Mouse (Mus musculus): Measurements from ENCODE around the gene Hnrnpl. TPM values are rescaled to one million over a fixed set of nuclear protein-coding genes. Genes with fewer than 3 reads are reported as not detected.

Hnrnpl gene
- total RNA-seq (2012; rRNA removed) (296 and 342 TPM in 2 replicates), total RNA-seq (2014; rRNA removed) (365 and 371 TPM in 2 replicates), polyA plus RNA-seq (2012; ENCODE audit: insufficient read length, low read depth) (640 and 645 TPM in 2 replicates)

DNA sequence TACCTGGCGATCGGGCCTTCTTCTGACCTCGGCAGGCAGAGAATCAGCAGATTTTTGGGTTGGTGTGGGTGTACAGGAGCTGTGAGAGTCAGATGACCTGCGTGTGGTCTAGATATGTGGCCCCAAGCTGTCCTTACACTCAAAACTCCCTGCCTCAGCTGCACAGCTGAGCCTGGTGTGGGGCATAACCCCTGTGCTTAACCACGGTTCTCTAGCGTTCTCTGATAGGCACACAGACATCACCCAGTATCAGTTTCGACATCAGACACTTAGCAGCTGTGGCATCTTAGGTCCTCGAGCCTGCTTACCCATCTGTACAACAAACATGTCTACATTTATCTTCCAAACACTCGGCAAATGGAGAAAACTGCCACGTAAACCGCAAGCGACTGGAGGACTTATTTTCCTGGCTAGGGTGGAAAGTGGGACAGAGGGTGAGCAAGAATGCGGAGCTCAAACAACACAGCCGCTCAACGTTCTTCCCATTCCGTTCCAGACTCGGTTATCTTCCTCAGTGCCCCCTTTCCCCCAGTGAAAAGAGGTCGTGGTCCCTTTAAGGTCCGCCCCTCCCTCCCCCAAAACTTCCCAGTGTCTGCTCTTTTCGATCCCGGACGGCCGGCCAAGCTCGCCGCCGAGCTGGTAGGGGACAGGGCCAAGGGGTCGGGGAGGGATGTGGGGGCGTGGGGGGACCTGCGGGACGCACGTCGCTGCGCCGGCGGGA lies at the start of gene Hnrnpl:
TSS of gene Hnrnpl (plus strand) at position 321 of the 721 bp plus-strand sequence.
- Histone ChIP-seq H3K27ac (ENCODE audit: insufficient read depth, low read depth) (peak within 1 kb of the TSS; percentile 89), H3K36me3 (replicated peaks in 1 of 2; ENCODE audit: control insufficient read depth in 1 of 2, insufficient read depth in 1 of 2, low read length in 1 of 2) (peaks cover 14 to 16% of the 10 kb centered on the region in 2 experiments), H3K4me2 (ENCODE audit: insufficient read depth, low read depth, poor library complexity, severe bottlenecking) (peak within 1 kb of the TSS; percentile 70), H3K4me1 (ENCODE audit: control insufficient read depth in 1 of 2, insufficient read depth in 2 of 2) (peaks cover 5 to 31% of the 10 kb centered on the region in 2 experiments), H3K9ac (ENCODE audit: insufficient read depth, low read depth) (peak within 1 kb of the TSS; percentile 96), H3K9me3 (replicated peaks; ENCODE audit: low read length) (no peaks in the 10 kb centered on the region), H3K4me3 (replicated peaks in 1 of 3; ENCODE audit: low read depth in 2 of 3, low read length in 2 of 3, poor library complexity in 1 of 3) (peak within 1 kb of the TSS; percentile 63 to 90 (median 74)), H3K27me3 (replicated peaks) (no peaks in the 10 kb centered on the region), H3K79me2 (replicated peaks; ENCODE audit: control insufficient read depth, extremely low read depth, insufficient read depth, poor library complexity, severe bottlenecking) (peaks cover 21% of the 10 kb centered on the region)
- in situ Hi-C loops (cut with MboI; ENCODE audit: low pct_ligation_motif_present, low pct_unique_long_range_greater_than_20kb, low sequenced_read_pairs) = no loop called here
- DNase-seq (ENCODE audit: extremely low read depth) = peak; percentile 79
- peak; percentile 15; the same call in 1 of the 2 replicates for TF ChIP-seq UBTF (IDR thresholded peaks at IDR 0.05; ENCODE audit: low read depth, low read length)
- no peak for TF ChIP-seq KAT2A (IDR thresholded peaks at IDR 0.05; ENCODE audit: insufficient replicate concordance, low read length)
- peak; percentile 85 for TF ChIP-seq BHLHE40 (IDR thresholded peaks at IDR 0.05; ENCODE audit: low read depth, low read length)
- peak; percentile 68 for TF ChIP-seq POLR2A (IDR thresholded peaks at IDR 0.05; ENCODE audit: low read depth, low read length)
- TF ChIP-seq E2F4 (IDR thresholded peaks at IDR 0.05; ENCODE audit: insufficient replicate concordance, low read depth, low read length) = no peak
- TF ChIP-seq JUND (conservative IDR thresholded peaks at IDR 0.05; ENCODE audit: low read depth, low read length) = peak; percentile 4; the same call in 1 of the 2 replicates
- peak; percentile 33; the same call in 1 of the 2 replicates for TF ChIP-seq NRF1 (IDR thresholded peaks at IDR 0.05; ENCODE audit: low read depth, low read length)
- peak; percentile 79; the same call in 1 of the 2 replicates for TF ChIP-seq TBP (conservative IDR thresholded peaks at IDR 0.05; ENCODE audit: low read depth, low read length)
- peak; percentile 54 for TF ChIP-seq SIN3A (IDR thresholded peaks at IDR 0.05; ENCODE audit: low read length)
- no peak for TF ChIP-seq PAX5 (IDR thresholded peaks at IDR 0.05; ENCODE audit: low read length)
- TF ChIP-seq ETS1 (conservative IDR thresholded peaks at IDR 0.05; ENCODE audit: low read depth, low read length) = peak; percentile 85
- no peak for TF ChIP-seq ZNF384 (IDR thresholded peaks at IDR 0.05; ENCODE audit: low read depth, low read length)
- TF ChIP-seq TCF12 (IDR thresholded peaks at IDR 0.05; ENCODE audit: low read depth, low read length) = peak; percentile 80; the same call in 1 of the 2 replicates
- 0 out of 2 replicates have a peak, but pooled peaks have one; percentile 53 for TF ChIP-seq MYC (IDR thresholded peaks at IDR 0.05; ENCODE audit: low read depth, low read length)
- TF ChIP-seq ZMIZ1 (IDR thresholded peaks at IDR 0.05; ENCODE audit: low read depth, low read length) = peak; percentile 47; the same call in 1 of the 2 replicates
- TF ChIP-seq NELFE (IDR thresholded peaks at IDR 0.05; ENCODE audit: low read depth, low read length) = peak; percentile 61; the same call in 1 of the 2 replicates
- TF ChIP-seq EP300 (IDR thresholded peaks at IDR 0.05; ENCODE audit: low read length) = peak; percentile 71
- TF ChIP-seq MAX (IDR thresholded peaks at IDR 0.05; ENCODE audit: low read length) = peak; percentile 61; the same call in 1 of the 2 replicates
- no peak for TF ChIP-seq ZC3H11A (IDR thresholded peaks at IDR 0.05; ENCODE audit: low read depth, low read length)
- peak; percentile 49 for TF ChIP-seq MEF2A (IDR thresholded peaks at IDR 0.05; ENCODE audit: borderline replicate concordance, low read depth, low read length)
- TF ChIP-seq MAZ (IDR thresholded peaks at IDR 0.05; ENCODE audit: low read depth, low read length) = no peak
- peak; percentile 73 for TF ChIP-seq IRF4 (IDR thresholded peaks at IDR 0.05; ENCODE audit: low read depth, low read length)
- peak; percentile 44; the same call in 1 of the 2 replicates for TF ChIP-seq CHD2 (IDR thresholded peaks at IDR 0.05; ENCODE audit: low read length)
- no peak for TF ChIP-seq ELF1 (IDR thresholded peaks at IDR 0.05; ENCODE audit: low read depth, low read length)
- TF ChIP-seq JUN (IDR thresholded peaks at IDR 0.05; ENCODE audit: insufficient read depth, low read depth, low read length) = no peak
- TF ChIP-seq MXI1 (IDR thresholded peaks at IDR 0.05; ENCODE audit: low read depth, low read length) = peak; percentile 15; the same call in 1 of the 2 replicates
- dilution Hi-C loops (cut with MboI; ENCODE audit: extremely low pct_ligation_motif_present, extremely low pct_unique_long_range_greater_than_20kb, low sequenced_read_pairs) = no loop called here

Data from CH12.LX (cell line).